Mouse (Mus musculus) limb, embryonic 14.5 days (tissue): Measurements from ENCODE around the gene Ndrg3. TPM values are rescaled to one million over a fixed set of nuclear protein-coding genes. Genes with fewer than 3 reads are reported as not detected.
"Not testable (repeated sequence)": the region's sequence is repeated elsewhere in the genome, so short reads cannot be mapped to it uniquely, and the experiment has no call there.

Source experiments
- ATAC-seq: fragments of 200-750 bp; cut with Nextera tagmentation; 2 replicates; pipeline ENCODE4 v1.8.0; 2017; ENCODE audit warnings: low read depth, moderate number of reproducible peaks, moderate TSS enrichment; ENCODE audit not compliant: low FRiP score
- DNase-seq: peaks from one replicate; pipeline ENCODE4 v3.0.0-alpha.2; 2015; ENCODE audit warnings: low spot score
- H3K27ac ChIP-seq: fragments of 300-500 bp; sonication (generic); replicated peaks from 2 replicates; pipeline ENCODE4 v1.5.1; 2014; ENCODE audit warnings: low read depth, mild to moderate bottlenecking, low read length, moderate library complexity, mixed read lengths
- H3K27me3 ChIP-seq: fragments of 300-500 bp; sonication (generic); 2 replicates; pipeline ENCODE4 v1.6.1; 2014; ENCODE audit warnings: low read length, mixed read lengths; ENCODE audit not compliant: control insufficient read depth, insufficient read depth
- H3K36me3 ChIP-seq: fragments of 300-500 bp; sonication (generic); 2 replicates; pipeline ENCODE4 v1.6.1; 2014; ENCODE audit warnings: mild to moderate bottlenecking, low read length, moderate library complexity, mixed read lengths; ENCODE audit not compliant: control insufficient read depth, insufficient read depth
- H3K4me1 ChIP-seq: fragments of 300-500 bp; sonication (generic); 2 replicates; pipeline ENCODE4 v1.6.1; 2014; ENCODE audit warnings: antibody characterized with exemption, low read length, mixed read lengths; ENCODE audit not compliant: control insufficient read depth, insufficient read depth
- H3K4me2 ChIP-seq: fragments of 300-500 bp; sonication (generic); replicated peaks from 2 replicates; pipeline ENCODE4 v1.6.1; 2014; ENCODE audit warnings: low read depth, mild to moderate bottlenecking, low read length, moderate library complexity; ENCODE audit not compliant: severe bottlenecking
- H3K4me3 ChIP-seq: fragments of 300-500 bp; sonication (generic); replicated peaks from 2 replicates; pipeline ENCODE4 v1.5.1; 2014; ENCODE audit warnings: low read length
- H3K9ac ChIP-seq: fragments of 300-500 bp; sonication (generic); 2 replicates; pipeline ENCODE4 v1.6.1; 2014; ENCODE audit warnings: mild to moderate bottlenecking, low read depth, low read length, moderate library complexity; ENCODE audit not compliant: severe bottlenecking
- H3K9me3 ChIP-seq: fragments of 300-500 bp; sonication (generic); 2 replicates; pipeline ENCODE4 v1.6.1; 2016; ENCODE audit warnings: low read length; ENCODE audit not compliant: control insufficient read depth
- POLR2A ChIP-seq: fragments of 200-500 bp; IDR thresholded peaks from 2 replicates; pipeline ENCODE4 v1.8.0; 2012; ENCODE audit warnings: inconsistent platforms, mild to moderate bottlenecking, moderate library complexity, borderline replicate concordance; ENCODE audit not compliant: insufficient read depth, insufficient read length; ENCODE audit errors: extremely low read depth
- WGBS: fragments of 180-500 bp; shearing (Covaris S2); extraction: QIAGEN DNeasy Blood & Tissue Kit; methylation state at CpG from one replicate; pipeline ENCODE4 v1.1.7; 2014; 5-methylcytosine and 5-hydroxymethylcytosine counted together
- polyA plus RNA-seq, 2 experiments: library from polyadenylated mRNA; depleted of rRNA in 1 of 2; stranded (reverse) in 1 of 2; unstranded in 1 of 2; fragments of >200 nt; fragmentation: Nextera tagmentation in 1 of 2; extraction: Ambion mirVana in 1 of 2; gene quantifications; 2 replicates each; pipeline versions ENCODE4 v1.2.1 to v1.2.3; 2012 to 2014

Gene Ndrg3
- polyA plus RNA-seq, 2 experiments = 44.1 to 64.6 TPM

DNA sequence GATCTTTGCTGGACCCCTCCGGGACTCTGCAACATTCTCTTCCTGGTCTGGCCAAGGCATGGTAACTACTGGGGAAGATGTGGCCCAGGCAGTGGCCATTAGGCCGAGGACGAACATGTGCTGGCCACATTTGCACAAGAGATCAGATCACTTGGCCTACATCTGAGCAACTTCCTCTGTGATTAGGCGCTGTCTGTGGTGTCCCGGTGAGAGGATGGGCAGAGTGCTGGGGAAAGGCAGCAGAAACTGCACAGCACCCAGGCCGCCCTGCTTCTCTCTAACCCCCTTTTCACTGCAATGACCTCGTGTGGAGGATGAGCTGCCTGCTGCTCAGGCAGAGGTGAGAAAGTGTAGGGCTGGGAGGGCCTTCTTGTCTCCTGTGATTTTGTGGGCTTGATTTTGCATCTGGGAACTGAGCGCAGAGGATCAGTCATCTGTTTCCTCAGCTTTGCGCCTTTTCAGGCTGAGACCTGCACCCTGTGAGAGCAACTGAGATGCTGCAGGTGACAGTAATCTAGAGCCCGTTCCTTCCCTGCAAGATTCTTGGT, 105.7 kb downstream of the Ndrg3 start:
- Histone ChIP-seq H3K4me3 (no peak overlapping the region), H3K4me2 (no peak overlapping the region), H3K27me3 (no peaks in the 10 kb centered on the region), H3K27ac (no peak overlapping the region), H3K9me3 (no peaks in the 10 kb centered on the region), H3K4me1 (no peaks in the 10 kb centered on the region), H3K9ac (no peak overlapping the region), H3K36me3 (no peaks in the 10 kb centered on the region)
- 68% methylated on average over 10 of the region's 10 CpGs for WGBS
- no peak for DNase-seq
- ATAC-seq = no peak
- TF ChIP-seq POLR2A = no peak

DNA sequence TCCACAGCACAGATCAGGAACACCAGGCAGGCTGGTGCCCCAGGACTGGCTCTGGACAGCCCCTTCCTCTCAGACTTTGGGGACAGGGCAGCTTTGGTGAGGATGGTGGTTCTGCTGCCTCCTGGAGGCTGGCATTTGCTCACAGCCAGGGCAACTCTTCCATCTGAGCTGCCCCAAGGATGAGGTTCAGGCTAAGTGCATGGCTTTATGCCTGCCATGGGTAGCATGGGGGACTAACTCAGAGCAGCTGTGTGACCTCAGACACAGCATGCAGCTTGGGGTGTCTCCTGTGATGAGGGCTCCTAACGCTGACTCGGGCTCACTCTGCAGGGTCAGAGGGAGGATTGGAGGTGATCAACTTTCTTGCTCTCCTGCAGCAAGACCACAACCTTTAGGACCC, 106.2 kb downstream of the Ndrg3 start:
- H3K4me3 ChIP-seq = not testable (repeated sequence)

GRCm38 (mm10) chr2:156884396-156885211, 107.3 kb downstream of the Ndrg3 start:
- no peak overlapping the region for H3K9ac ChIP-seq
- no peaks in the 10 kb centered on the region for H3K27me3 ChIP-seq
- H3K4me3 ChIP-seq = no peak overlapping the region
- ATAC-seq = no peak
- H3K27ac ChIP-seq = no peak overlapping the region
- H3K4me1 ChIP-seq = no peaks in the 10 kb centered on the region
- TF ChIP-seq POLR2A = no peak
- H3K4me2 ChIP-seq = no peak overlapping the region
- no peaks in the 10 kb centered on the region for H3K36me3 ChIP-seq
- no peaks in the 10 kb centered on the region for H3K9me3 ChIP-seq
- DNase-seq = no peak
- WGBS = 87% methylated on average over 10 of the region's 10 CpGs

More for the DNA sequence above, 106.2 kb downstream of the Ndrg3 start:
- not testable (repeated sequence) for H3K36me3 ChIP-seq, DNase-seq, H3K9ac ChIP-seq, ATAC-seq, H3K27me3 ChIP-seq, H3K4me2 ChIP-seq, H3K27ac ChIP-seq, H3K9me3 ChIP-seq, H3K4me1 ChIP-seq
- WGBS = 66% methylated on average over 2 of the region's 2 CpGs

GRCm38 (mm10) chr2:156882431-156883001, 109.3 kb downstream of the Ndrg3 start:
- no peak overlapping the region for H3K4me3 ChIP-seq
- H3K36me3 ChIP-seq = no peaks in the 10 kb centered on the region
- no peak for ATAC-seq
- H3K4me1 ChIP-seq = no peaks in the 10 kb centered on the region
- no peak overlapping the region for H3K4me2 ChIP-seq
- no peak for TF ChIP-seq POLR2A
- H3K27ac ChIP-seq = no peak overlapping the region
- H3K9me3 ChIP-seq = no peaks in the 10 kb centered on the region
- H3K9ac ChIP-seq = no peak overlapping the region
- WGBS = 31% methylated on average over 10 of the region's 10 CpGs
- DNase-seq = no peak
- no peaks in the 10 kb centered on the region for H3K27me3 ChIP-seq

GRCm38 (mm10) chr2:156879541-156879940, 112.3 kb downstream of the Ndrg3 start:
- WGBS = 86% methylated on average over 3 of the region's 3 CpGs
- no peaks in the 10 kb centered on the region for H3K9me3 ChIP-seq
- no peak overlapping the region for H3K4me2 ChIP-seq
- H3K27ac ChIP-seq = no peak overlapping the region
- ATAC-seq = no peak
- H3K4me1 ChIP-seq = no peaks in the 10 kb centered on the region
- no peak overlapping the region for H3K4me3 ChIP-seq
- no peak for TF ChIP-seq POLR2A
- H3K9ac ChIP-seq = no peak overlapping the region
- no peak for DNase-seq
- no peaks in the 10 kb centered on the region for H3K27me3 ChIP-seq
- peaks cover 10% of the 10 kb centered on the region for H3K36me3 ChIP-seq
